Mouse (Mus musculus) frontal cortex, postnatal 36 days (tissue): ENCODE data around the gene Vamp8.

Source experiments
- DNase-seq, 2 experiments: peaks; one replicate each; pipeline ENCODE4 v3.0.0; 2022; ENCODE audit warnings: low spot score in 2 of 2

Gene Vamp8

DNA sequence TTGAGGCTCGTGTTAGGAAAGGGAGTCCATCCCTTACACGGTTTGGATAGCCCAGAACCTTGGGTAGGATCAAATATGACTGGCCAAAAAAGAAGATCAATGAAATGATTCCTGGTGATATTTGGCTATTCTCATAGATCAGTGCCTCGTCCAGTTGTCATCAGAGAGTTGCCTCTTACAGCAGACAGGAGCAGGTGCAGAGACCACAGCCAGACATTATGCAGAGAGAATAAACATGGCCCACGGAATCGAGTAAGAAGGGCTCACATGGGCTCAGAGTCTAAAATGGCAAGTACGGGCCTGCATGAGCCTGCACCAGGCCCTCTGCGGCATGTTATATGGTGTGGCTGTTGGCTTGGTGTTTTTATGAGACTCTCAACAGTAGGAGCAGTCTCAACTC, 14.9 kb upstream of the Vamp8 start:
- no peak for DNase-seq

DNA sequence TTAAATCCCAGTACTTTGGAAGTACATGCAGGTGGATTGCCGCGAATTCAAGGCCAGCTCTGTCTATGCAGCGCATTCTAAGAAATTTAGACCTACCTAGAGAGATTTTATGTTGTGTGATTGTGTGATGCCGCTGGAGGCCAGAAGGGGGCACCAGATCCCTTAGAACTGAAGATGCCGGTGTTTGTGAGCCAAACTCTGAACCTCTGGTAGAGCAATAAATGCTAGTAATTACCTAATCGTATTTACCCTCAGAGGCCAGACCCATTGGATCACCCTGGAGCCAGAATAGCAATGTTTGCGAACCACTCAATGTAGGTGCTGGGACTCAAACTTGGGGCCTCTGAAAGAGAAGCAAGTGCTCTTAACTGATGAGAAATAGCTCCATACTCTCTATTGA, 11.4 kb upstream of the Vamp8 start:
- peak; percentile 59 to 76 for DNase-seq

DNA sequence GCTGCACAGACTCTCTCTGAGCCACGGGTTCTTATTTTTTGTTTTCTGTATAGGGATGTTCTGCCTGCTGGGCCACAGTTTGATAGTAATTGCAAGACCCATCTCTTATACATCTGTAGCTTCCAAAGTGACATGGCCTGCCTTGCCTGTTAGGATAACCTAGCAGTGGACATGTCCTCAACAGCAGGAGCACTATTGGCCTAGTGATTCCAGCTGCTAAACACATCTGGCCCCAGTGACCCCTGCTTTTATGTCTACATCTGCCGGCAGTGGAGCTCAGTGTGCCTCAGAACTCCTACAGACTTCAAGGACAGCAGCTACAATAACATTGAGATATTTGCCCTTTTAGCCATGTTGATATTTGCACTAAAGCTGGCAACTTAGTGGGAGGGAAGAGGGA, 9.5 kb upstream of the Vamp8 start:
- DNase-seq = no peak

DNA sequence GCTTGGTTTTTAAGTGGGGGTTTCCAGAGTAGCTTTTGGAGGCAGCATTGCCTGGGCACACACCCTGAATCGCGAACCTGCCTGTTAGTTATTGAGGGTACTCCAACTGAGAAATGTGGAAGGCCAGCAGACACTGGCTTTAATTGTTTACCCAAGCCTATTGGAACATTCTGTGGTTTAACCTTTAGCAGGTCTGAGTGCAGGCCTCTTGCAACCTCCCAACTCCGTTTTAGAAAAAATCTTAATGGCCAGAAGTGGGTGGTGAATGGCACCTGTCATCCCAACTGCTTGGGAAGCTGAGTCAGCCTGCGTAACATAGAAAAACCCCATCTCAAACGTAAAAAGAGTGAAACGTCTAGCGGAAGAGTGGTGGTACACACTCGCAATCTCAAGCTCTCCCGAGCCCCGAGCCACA, 6.3 kb upstream of the Vamp8 start:
- DNase-seq = no peak

DNA sequence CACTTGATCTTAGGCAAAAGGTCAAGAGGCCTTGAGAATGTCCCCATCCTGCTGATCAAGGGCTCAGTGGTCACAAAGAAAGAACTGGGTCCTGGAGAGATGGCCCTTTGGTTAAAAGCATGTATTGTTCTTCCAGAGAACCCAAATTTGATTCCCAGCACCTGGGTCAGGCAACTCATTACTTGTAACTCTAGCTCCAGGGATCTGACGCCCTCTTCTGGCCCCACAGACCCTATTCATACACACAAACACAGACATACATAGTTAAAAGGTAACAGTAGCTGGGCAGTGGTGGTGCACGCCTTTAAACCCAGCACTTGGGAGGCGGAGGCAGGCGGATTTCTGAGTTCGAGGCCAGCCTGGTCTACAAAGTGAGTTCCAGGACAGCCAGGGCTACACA, 1.8 kb upstream of the Vamp8 start:
- no peak for DNase-seq

DNA sequence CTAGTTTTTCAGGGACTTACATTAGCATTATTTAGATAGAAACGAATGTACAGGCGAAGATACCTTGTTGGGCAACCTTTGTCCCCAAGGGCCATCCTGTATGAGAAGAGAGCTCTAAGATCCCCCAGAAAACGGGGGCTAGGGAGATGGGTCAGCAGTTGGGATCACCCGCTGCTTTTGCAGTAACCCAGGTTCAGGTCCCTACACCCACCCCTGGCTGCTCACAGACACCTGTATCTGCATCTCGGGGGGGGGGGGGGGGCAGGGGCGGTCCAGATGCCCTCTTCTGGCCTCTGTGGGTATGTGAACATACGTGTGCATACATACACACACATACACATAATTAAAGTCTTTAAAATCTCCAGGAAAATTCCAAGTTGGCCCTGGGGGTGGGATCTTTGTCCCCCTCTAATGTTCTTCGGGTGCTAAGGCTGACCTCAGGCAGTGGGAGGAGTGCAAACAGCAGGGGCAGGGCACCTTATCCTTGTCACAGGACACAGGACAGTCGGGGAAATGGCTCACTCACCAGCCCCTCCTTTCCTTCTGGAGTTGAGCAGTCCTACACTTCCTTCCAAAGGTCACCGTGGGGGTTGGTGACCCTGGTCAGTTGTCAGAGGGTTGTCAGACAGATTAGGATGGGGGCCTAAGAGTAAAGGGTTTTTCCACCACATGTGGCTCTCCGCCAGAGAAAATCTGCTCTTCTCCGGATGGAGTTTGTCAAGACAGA, 455 bp upstream of the Vamp8 start:
- DNase-seq = no peak

DNA sequence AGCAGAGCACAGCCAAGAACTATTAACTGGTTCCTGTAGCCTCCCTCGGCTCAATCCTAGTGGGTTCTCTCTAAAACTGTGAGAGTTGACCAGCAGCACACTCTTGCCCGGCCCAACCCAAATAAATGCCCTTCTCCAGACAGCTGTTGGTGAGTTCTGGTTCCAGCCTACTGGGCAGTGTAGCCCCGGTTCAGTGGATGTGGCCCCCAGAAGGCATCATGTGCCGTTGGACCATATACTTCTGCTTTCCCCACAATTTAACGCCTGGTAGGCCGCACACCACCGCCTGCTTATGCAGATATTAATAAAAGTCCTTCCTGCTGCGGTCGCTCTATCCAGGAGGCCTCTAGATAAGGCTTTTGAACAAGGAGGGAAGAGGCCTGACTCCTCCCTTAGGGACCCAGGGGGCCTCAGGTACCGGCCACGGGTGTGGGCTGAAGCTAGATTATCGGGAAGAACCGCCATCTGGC, 997 bp downstream of the Vamp8 start:
- DNase-seq = no peak

DNA sequence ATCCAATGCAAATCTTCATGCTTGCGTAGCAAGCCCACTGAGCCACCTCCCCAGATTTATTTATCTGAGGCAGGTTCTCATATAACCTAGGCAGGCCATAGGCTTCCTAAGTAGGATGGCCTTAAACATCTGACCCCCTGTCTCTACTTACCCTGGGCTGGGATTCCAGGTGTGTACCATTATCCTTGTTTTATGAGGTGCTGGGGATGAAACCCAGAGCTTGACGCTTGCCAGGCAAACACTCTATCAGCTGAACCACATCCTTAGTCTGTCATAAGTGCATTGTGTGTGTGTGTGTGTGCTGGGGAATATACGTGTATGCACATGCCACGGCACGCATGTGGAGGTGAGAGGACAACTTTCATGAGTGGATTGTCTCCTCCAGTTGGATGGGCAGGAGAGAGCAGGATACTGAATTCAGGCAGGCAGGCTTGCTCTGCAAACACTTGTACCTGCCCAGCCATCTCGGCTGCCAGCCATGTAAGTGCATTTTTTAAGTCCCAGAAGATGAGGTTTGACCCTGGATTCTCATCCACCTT, 1.6 kb downstream of the Vamp8 start:
- no peak for DNase-seq

DNA sequence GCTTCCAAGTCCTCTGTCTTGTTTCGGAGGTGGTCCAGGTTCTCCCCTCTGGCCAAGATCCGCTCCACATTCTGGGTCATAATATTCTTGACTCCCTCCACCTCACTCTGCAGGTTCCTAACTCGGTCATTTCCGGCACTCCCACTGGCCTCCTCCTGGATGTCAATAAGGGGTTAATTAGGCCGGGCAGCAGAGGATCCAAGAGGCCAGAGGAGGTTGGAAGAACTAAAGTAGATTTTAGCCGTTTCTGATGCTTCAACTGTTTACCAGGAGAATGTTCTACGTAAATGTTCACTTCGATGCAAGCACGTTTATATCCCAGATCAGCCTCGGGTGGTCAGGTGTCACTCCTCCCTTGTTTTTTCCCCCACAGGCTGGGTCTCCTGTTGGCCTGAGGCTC, 2.2 kb downstream of the Vamp8 start:
- no peak for DNase-seq

DNA sequence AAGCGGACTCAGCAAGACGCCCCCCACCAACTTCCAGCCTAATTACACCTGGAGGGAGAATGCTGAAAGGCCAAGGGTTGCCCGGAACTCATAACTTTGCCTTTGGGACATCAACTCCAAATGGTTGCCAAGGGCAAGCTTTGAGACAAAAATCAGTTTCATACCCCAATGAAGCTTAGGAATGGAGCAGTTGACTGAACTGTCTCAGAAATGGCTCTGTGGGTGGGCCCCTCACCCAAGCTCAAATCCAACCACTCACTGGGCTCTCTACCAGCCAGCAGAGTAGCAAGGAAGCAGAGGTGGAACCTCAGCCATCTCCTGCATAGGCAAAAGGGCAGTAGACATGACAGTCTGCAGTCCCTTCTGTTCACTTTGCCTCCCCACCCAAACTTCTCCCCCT, 2.7 kb downstream of the Vamp8 start:
- no peak for DNase-seq

DNA sequence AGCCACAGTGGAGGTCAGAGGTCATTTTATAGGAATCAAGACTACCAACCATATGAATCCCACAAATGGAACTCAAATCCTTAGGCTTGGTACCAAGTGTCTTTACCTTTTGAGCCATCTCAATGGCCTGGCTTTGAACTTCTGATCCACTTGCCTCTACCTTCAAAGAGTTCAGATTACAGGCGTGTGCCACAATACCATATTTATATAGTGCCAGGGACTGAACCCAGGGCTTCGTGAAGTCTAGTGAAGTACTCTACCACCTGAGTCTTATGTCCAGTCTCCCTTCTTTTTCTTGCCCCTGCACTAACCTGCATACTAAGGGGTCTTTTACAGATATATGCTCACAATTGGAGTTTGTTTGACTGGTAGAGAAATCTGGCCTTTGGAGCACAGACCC, 3.9 kb downstream of the Vamp8 start:
- DNase-seq = no peak

DNA sequence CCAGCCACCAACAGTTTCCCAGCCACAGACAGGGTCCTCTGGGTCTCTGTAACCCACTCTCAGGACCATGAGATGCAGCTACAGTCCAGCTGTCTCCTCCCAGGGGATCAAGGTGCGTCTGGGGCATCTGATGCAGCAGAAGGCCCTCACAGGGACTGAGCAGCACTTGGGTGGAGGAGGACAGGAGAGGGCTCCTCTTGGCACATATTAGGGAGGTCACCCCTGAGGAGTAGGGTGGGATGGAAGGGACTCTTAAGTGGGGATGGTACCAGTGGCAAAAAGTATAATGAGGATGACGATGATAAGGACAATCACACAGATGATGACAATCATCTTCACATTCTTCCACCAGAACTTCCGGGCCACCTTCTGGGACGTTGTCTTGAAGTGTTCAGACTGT, 5.2 kb downstream of the Vamp8 start:
- no peak for DNase-seq

DNA sequence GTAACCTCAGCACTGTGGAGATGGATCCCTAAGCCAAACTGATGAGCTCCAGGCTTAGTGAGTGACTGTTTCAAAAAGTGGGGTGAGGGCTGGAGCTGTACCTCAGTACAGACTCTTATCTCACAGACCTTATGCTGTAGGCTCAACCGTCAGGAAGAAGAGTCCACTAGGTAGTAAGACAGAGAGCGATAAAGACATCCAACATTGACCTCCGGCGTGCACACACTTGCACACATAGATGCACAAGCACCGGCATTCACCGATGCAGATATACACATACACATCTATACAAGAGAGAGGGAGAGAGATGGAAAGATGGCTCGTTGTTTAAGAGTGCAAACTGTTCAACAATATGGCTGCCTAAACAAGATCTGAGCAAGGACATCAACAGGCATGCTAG, 6.6 kb downstream of the Vamp8 start:
- DNase-seq = no peak

DNA sequence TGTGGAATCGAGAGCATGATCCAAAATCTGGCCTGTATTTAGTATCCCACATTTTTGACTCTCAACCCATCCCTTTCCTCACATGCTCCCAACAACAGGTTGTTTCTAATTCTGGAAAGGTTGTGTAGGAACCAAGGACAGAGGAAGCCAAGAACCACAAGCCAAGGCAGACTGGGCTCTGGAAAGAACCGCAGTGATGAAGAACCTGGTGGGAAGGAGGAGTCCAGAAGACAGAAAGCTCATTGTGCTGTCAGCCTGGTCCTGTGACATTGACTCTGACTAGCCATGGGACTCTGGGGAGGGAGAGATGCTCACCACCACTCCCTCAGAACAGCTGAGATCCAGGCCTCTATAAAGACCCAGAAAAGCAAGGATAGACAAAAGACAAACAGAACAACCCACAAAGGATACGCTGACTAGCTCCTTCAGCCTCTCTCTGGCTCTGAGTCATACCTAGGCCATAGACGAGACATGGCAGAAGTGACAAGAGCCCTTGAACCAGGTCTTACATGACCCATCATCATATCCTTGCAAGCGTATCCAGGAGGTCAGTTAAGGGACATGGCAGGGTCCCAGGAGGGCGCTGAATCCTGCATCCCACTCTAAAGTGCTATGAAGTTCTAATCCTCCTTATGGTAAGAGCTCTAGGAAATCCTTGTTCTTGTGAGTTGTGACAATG, 7.2 kb downstream of the Vamp8 start:
- DNase-seq = no peak

DNA sequence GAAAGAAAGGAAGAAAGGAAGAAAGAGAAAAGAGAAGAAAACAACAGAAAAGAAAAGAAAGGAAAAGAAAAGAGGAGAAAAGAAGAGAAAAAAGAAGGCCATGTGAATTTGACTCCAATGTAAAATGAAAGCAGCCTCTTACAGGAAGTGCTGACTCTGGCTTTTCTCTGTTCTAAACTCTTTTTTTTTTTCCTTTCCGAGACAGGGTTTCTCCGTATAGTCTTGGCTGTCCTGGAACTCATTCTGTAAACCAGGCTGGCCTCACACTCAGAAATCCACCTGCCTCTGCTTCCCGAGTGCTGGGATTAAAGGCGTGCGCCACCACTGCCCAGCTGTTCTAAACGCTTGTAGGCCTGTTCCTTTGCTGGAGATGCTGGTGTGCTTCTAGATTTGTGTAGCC, 8.0 kb downstream of the Vamp8 start:
- no peak for DNase-seq

DNA sequence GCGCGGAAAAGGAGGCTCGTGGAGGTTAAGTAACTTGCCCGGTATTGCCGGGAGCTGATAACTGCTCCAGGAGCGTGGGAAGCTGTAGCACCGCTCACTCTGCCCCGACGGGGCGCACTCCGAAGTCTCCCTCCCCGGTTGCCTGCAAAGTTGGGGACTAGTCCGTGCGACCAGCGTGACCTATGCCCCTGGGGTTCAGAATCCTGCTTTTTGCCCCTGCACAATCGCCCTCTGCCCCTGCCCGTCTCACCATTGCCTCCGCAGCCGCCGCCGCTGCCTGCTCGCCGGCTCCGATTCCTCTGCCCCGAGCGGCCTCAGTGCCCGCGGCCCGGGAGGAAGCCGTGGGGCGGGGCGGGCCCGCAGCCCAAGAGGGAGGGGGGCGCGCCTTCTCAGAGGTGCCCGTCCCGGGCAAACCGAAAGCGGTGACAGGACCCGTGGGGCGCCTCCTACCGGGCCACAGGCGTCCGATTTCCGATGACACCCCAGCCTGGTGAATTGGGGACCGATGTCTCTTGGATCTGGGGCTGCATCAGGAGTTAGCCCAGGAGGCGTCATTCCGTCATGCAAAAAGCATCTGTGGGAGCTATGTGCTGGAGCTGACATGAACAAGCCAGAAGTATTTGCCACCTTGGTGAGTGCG, 10.3 kb downstream of the Vamp8 start, which contains the start of gene Vamp5:
Gene Vamp5 (minus strand): TSS at position 338 of the 640 bp plus-strand sequence.
- DNase-seq = no peak

DNA sequence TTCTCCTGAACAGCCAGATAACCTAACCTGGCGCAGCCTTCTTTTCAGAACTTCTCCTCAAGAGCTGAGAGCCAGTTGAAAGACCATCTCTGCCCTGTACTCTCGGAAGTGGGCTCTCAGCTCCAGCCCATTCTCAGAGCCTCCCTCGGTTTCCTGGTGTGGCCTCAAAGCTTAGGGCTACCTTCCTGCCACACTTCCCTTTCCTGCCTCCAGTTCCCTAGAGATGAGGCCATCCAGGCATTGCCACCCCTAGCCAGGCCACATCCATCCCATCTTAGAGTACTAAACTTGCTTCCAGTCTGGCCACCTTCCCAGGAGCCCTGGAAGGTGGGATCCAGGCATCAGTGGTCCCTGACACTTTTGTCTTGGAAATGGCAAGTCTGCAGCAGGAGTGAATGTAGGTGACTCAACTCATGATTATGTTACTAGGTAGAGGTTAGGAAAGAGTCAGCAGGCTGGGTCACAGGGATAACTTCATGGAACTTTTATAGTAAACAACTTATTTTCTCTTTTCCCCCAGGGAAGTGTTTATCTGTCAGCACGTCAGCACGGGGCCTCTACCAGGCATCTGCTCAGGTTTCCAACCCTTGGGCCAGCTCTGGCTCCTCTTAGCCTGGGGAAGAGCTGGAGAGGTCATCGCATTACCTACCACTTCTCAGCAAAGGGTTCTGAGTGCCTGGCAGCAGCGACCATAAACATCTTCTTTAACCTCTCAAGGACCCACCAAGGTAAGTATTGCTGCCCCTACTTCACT, 10.9 kb downstream of the Vamp8 start:
- DNase-seq = no peak

DNA sequence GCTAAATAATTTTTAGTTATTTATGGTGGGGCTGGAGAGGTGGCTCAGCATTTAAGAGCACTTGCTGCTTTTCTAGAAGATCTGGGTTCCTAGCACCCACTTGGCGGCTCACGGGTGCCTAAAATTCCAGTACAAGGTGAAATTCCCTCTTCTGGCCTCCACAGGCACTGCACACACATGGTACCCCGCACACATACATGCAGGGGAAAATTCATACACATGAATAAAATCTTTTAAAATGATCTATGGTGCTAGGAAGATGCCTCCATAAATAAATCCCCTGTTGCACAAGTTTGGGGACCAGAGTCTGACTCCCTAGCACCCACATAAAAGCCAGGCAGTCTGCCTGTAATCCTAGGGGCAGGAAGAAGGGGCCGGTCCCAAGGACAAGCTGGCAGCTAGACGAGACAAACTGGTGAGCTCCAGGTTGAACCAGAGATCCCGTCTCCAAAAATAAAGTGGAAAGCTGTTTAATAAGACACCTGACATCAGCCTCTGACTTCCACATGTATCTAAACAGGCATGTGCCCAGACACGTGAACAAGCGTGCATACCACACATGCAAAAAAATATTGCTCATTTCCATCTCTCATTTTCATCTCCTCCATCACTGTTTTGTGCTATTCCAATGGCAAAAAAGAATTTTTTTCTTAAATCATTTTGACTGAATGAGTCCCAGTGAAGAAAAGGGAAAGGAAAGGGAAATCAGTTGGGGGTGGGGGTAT, 11.8 kb downstream of the Vamp8 start:
- no peak for DNase-seq

DNA sequence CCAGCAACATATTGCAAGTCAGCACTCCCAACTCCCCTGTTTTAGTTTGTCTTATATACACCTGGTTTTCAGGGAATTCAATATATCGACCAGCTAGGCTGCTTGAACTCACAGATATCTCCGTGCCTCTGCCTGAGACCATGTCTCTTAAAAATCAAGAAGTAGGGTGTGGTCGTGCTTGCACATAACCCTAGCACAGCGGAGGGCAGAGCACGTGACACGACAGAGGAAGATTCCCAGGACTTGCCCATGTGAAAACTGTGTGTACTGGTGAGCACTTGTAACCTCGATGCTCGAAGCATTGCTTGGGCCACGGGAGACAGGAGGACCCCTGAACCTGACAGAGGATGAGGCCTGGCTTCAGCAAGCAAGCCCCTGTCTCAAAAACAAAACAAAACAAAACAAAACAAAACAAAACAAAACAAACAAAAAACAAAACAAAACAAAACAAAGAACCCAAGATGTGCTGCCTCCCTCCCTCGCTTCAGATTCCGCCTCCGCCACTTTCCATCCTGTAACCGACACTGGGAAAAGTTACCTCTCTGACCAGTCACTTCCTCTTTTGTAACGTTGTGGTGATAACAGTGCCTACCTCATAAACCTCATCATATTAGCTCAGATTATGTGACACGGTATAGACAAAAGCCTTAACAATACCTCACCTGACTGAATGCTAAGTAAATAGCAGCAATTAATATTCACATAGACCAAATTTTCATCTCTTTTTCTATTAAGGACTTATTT, 15.5 kb downstream of the Vamp8 start:
- no peak for DNase-seq

DNA sequence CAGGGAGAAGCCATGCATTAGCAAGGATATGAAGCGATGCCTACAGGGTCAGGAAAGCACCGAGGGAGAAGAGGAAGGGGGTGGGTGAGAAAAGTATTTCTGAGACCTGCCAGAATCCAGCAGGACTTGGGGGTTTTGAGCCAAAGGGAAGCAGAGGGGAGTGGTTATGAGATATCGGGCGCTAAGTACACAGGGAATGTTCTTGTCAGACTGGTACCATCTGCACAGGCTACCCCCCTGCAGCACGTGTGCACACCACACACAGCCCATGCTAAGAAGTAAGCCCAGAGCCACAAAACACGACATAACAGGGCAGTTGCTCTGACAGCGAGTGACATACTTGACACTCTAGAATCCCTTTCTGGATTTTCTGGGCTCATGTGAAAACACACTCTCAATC, 16.3 kb downstream of the Vamp8 start:
- DNase-seq = no peak

DNA sequence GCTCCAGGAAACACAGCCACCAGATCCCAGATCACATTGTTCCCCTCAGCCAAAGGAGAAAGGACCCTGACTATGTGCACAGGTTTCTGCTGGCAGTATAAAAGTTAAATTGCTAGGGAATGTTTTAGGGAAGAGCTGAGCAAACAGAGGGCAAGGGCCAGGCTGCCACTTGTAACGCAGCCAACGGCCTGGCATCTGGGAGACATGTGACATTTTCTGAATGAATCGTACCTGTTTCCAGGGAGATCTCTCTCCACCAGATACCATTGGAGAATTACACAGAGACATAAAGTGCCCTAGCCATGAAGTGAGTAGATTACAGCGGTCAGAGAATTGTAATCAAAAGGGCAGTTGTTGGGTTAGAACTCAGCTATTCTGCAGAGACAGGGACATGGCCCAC, 17.3 kb downstream of the Vamp8 start:
- DNase-seq = no peak
